Mouse (Mus musculus) kidney, postnatal 4 days (tissue): ENCODE data around the gene Tmem136.
"Not testable (repeated sequence)": the region's sequence is repeated elsewhere in the genome, so short reads cannot be mapped to it uniquely, and the experiment has no call there.

Source experiments
- DNase-seq, 2 experiments: peaks; one replicate each; pipeline ENCODE4 v3.0.0; 2021; ENCODE audit warnings: mixed read lengths in 2 of 2

Gene Tmem136

GRCm38 (mm10) chr9:43116134-43116996 lies at the start of gene Tmem136:
Gene Tmem136 (minus strand): TSS chr9:43116570.
- DNase-seq: peak; percentile 71 to 80

DNA sequence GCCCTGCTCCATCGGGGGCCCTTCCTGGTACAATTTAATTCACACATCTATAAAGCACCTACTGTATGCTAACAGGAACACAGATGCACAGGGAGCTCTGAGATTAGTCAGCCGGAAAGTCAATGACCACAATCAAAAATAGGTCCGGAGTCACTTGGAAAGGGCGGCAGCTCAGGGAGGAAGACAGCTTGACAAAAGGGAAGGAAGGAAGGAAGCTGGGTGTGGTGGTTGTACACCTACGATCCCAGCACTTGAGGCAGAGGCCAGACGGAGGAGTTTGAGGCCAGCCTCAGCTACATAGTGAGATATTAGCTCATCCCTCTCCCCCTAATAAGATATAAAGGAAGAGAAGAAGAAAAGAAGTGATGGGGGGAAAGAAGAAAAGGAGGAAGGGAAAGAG lies 39.6 kb upstream of the Tmem136 start:
- no peak for DNase-seq

DNA sequence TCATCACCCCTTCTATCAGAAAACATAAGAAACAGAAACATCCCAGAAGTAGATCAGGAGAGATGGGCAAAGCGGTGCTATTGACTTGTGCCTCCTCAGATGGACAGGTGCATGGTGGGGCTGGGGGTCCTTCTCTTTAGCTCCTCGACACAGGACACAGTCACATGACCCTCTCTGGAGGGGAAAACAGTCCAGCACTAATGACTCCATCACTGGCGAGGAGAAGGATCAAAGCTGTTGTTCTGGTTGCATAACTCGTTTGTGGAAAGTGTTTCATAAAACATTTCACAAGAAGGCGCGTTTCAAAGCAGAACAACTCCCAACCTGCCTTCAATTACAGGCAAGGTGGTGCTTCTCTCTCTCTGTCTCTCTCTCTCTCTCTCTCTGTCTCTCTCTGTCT lies 35.4 kb upstream of the Tmem136 start:
- no peak for DNase-seq

- DNase-seq: no peak
Measured at GRCm38 (mm10) chr9:43150957-43151356, 34.6 kb upstream of the Tmem136 start.

DNA sequence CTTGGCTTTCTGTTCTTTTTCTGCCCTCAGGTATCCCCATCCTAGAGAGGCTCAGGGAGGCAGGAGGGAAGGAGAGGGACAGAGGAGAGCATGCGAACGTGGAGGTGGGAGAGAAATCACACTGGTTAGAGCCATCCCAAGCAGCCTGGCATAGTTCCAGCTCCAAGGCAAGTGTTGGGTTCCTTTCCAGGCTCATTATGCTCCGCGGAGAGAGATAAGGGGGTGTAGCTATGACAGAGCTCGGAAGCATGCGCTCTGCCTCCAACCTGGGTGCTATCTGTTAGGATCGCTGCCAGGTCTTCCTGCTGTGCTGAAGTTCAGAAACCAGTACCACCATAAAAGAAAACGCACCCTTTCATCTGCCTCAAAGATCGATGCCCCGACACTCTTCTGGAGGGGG lies 33.7 kb upstream of the Tmem136 start:
- peak in 1 of 2 experiments; percentile 27 for DNase-seq

GRCm38 (mm10) chr9:43149498-43149897 lies 33.1 kb upstream of the Tmem136 start:
- no peak for DNase-seq

DNA sequence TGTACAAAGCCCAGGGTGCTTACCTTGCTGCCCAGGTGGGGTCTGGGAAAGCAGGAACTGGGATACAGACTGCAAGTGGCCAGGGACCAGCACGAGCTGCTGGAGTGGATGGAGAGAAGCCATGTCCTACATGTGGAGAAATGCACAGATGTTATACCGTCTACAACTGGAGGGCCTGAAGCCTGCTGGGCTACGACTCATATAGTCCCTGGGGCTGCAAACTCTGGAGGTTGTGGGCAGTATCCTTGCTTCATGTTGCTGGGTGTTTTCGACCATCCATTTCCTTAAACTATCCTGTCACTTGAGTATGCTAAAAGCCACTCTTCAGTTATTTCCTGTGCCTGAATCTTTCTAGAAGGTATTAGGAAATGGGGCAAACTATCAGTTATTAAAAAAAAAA lies 28.8 kb upstream of the Tmem136 start:
- DNase-seq: no peak

DNA sequence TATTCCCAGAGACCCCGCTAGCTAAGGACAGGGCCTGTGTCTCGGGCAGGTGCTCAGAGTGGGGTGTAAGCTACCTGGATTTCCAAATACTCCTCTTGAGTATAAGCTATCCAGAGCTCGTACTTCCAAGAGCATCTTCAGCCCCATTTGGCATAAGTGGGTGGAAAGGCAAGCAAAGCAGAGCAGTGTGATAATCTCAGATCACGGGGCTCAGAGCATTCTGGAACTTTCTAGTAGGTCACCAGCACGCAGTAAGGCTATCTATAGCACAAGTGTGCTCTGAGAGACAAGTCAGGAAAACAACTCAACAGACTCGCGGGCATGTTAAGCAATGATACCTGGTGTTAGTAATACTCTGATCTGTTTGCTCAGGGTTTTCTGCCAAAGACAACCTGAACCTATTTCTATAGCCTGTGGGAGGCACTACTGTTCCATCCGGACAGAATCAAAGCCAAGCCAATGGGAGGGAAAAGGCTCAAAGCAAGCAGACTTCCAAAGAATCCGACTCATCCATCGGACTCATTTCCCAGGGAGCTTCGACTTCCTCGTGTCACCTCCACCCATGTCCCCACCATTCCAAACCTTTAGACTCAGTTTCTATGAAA lies 27.9 kb upstream of the Tmem136 start:
- no peak for DNase-seq

GRCm38 (mm10) chr9:43141839-43142238 lies 25.5 kb upstream of the Tmem136 start:
- DNase-seq: peak; percentile 84 to 87

GRCm38 (mm10) chr9:43133525-43133924 lies 17.2 kb upstream of the Tmem136 start:
- DNase-seq: no peak

DNA sequence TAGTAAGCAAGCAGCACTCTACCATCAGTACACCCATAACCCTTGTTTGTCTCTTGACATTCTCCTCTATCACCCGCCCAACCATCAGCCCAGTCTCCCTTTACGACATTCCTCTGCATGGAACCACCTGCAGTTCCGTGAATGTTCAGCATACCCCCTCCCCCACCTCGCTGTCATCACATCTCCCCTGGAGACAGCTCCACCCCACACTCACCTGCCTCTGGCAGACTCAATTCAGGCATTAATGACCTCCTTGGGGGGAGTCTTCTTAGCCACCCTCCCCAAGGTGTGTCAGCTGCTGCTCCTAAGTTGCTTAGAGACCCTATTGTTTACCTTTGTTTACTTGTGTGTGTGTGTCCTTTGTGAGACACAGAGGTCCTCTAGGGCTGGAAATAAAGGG lies 16.0 kb upstream of the Tmem136 start:
- DNase-seq: no peak

- DNase-seq: no peak
Measured at GRCm38 (mm10) chr9:43131940-43132339, 15.6 kb upstream of the Tmem136 start.

- no peak for DNase-seq
Measured at GRCm38 (mm10) chr9:43130684-43131083, 14.3 kb upstream of the Tmem136 start.

DNA sequence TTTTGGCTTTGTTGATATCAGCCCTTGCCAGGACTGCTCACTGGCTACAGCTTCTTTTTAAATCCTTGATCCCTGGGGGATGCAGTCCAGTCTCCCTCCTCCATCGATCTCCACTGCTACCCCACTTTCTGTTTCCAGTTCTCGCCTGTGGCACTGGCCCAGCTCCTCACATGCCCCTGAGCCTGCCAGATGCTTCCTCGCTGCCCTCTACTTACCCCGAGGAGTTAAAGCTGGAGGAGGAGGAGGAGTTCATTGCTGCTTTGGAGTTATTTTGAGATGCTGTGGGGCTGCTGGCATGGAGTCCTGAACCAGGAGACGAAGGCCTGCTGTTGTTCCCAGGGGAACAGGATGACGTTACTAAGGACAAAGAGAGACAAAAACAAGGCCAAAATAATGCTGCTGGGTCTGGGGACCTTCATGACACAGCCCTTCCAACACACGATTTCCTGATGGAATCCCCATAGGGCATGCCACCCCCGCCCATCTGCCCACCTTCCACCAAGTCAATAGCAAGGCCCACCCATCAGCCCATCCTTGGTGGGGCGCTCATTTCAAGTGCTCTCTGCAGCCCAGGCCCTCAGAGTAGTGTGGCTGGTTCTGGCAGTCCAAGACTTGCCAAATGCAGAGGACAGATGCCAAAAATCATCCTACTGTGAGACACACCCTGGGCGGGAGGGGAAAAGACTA lies 10.9 kb upstream of the Tmem136 start:
- peak; percentile 31 to 56 for DNase-seq

GRCm38 (mm10) chr9:43122379-43122778 lies 6.0 kb upstream of the Tmem136 start:
- DNase-seq: peak in 1 of 2 experiments; percentile 11

DNA sequence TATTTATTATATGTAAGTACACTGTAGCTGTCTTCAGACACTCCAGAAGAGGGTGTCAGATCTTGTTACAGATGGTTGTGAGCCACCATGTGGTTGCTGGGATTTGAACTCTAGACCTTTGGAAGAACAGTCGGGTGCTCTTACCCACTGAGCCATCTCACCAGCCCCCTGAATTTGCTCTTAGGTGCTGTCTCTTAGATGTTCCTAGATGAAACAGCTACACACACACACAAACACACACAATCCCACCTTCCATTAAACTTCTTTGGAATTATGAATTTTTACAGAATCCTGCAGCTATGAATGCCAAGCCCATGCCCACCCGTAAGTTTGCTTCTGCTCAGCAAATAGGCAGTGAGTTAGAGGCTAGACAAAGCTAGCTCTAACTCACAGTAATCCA lies 5.6 kb upstream of the Tmem136 start:
- DNase-seq: not testable (repeated sequence)

- no peak for DNase-seq
Measured at GRCm38 (mm10) chr9:43116997-43117336, 597 bp upstream of the Tmem136 start.

DNA sequence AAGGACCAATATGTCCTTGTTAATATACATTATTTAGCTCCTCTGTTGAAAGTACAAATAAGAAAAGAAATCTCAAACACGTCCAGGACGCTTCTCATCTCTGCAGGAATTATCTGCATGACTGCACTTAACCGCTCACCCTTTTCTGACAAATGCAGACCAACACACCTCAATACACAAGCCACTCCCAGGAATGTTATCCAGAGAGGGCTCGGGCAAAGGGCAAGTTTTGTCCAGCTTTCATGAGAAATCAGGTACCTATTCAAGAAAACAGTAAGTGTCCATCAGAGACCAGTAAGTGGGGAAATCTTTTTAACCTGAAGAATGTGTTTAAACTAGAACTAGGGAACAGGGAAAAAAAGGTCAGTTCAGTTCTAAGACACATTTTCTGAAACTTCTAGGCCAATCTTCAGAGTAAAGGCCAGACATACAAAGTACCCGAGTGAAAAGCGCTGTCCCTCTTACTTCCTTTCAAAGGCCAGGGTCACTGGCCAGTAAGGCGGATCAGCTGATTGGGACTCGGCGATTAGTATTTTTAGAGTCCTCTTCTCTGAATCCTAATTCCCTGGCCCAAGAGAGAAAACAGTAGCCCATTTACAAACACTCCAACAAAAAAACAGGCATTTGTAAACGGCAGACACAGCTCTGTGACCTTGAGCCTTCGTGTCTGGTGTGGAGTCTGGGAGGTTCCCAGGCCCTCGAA lies 788 bp downstream of the Tmem136 start:
- DNase-seq: no peak

DNA sequence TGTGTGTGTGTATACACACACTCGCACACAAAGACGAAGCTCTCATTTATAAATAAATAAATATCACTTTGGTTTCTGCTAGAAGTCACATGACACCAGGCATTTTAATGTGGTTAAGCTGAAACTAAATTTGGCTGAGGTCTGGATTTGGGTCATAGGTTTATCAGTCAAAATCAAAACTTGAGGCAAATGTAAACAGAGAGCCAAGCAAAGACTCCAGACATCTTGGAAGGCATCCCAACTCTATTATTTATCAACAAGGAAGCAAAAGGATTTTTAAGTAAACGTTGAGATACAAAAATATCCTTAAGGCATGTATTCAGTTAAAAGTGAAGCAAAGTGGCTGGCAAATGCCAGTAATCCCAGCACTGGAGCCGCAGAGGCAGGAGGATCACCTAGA lies 1.5 kb downstream of the Tmem136 start:
- DNase-seq: no peak

- no peak for DNase-seq
Measured at GRCm38 (mm10) chr9:43110286-43110980, 5.9 kb downstream of the Tmem136 start.

- DNase-seq: no peak
Measured at GRCm38 (mm10) chr9:43109125-43109524, 7.2 kb downstream of the Tmem136 start.

DNA sequence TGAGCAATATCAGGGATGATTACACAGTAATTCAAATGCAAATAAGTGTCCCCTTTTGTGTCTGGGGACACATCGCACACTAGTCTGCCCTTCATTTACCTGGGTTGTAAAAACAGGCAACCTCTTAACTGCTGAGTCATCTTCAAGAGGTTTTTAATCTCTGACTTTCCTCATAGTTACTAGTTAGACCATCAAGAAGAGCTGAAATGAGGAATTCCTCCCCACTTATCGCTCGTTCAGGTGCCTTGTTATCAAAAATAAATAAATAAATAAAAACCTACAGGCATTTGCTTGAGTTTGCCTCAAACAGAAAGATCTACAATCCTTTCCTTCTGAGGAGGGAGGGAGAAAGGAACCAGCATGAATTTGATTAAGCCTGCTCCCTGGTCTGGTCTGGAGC lies 7.6 kb downstream of the Tmem136 start:
- no peak for DNase-seq

DNA sequence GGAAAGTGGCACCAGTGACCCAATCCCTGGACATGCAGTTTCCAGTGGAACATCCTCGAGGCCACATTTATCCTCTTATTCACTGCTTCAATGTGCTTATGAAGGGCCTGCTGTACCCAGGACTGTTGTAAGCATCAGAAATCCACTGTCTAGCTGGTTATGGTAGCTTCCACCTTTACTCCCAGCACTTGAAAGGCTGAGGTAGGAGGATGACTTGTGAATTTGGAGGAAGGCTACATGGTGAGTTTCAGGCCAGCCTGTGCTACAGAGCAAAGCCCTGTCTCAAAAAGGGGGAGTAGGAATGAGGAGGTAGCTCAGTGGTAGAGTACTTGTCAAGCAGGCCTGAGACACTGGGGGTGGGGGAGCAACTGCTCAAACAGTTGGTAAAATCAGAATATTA lies 8.3 kb downstream of the Tmem136 start:
- DNase-seq: no peak
